Mouse (Mus musculus) cerebellum, adult 18-20 months (tissue): ENCODE measurements around the gene Lnp1.
"Not testable (repeated sequence)": the region's sequence is repeated elsewhere in the genome, so short reads cannot be mapped to it uniquely, and the experiment has no call there.

ENCODE experiments used
- DNase-seq, 2 experiments: peaks; one replicate each; pipeline ENCODE4 v3.0.0; 2021

Gene Lnp1

GRCm38 (mm10) chr16:56928023-56928422 is at the start of gene Lnp1:
Gene Lnp1 (minus strand): TSS chr16:56928061.
- DNase-seq: no peak

GRCm38 (mm10) chr16:56974646-56975045 is 46.8 kb upstream of the Lnp1 start:
- DNase-seq: no peak

- DNase-seq: not testable (repeated sequence)
Observed at GRCm38 (mm10) chr16:56958311-56958710, 30.4 kb upstream of the Lnp1 start.

- no peak for DNase-seq
Observed at GRCm38 (mm10) chr16:56949085-56949484, 21.2 kb upstream of the Lnp1 start.

GRCm38 (mm10) chr16:56942341-56942740 is 14.5 kb upstream of the Lnp1 start:
- no peak for DNase-seq

GRCm38 (mm10) chr16:56920102-56920657 is 7.7 kb downstream of the Lnp1 start:
- DNase-seq: no peak

- DNase-seq: no peak
Observed at GRCm38 (mm10) chr16:56917230-56917629, 10.6 kb downstream of the Lnp1 start.

- no peak for DNase-seq
Observed at GRCm38 (mm10) chr16:56908986-56909385, 18.9 kb downstream of the Lnp1 start.

- not testable (repeated sequence) for DNase-seq
Observed at GRCm38 (mm10) chr16:56902206-56902605, 25.7 kb downstream of the Lnp1 start.

- no peak for DNase-seq
Observed at GRCm38 (mm10) chr16:56891583-56891982, 36.3 kb downstream of the Lnp1 start.

GRCm38 (mm10) chr16:56886616-56887116 is 41.2 kb downstream of the Lnp1 start:
- DNase-seq: no peak

- DNase-seq: peak; percentile 13 to 17
Observed at GRCm38 (mm10) chr16:56885824-56886615, 41.8 kb downstream of the Lnp1 start, which contains the start of gene Tmem45a. Gene Tmem45a (minus strand): TSS chr16:56886166.

GRCm38 (mm10) chr16:56884811-56885210 is 43.0 kb downstream of the Lnp1 start:
- DNase-seq: no peak

- DNase-seq: no peak
Observed at GRCm38 (mm10) chr16:56873410-56873809, 54.5 kb downstream of the Lnp1 start.

GRCm38 (mm10) chr16:56870458-56870857 is 57.4 kb downstream of the Lnp1 start:
- DNase-seq: no peak

GRCm38 (mm10) chr16:56868361-56868760 is 59.5 kb downstream of the Lnp1 start:
- DNase-seq: no peak

- DNase-seq: no peak
Observed at GRCm38 (mm10) chr16:56867591-56867990, 60.3 kb downstream of the Lnp1 start.
